Mouse (Mus musculus) hindbrain, postnatal 0 days (tissue): ENCODE data around the gene Zfp638. TPM values are rescaled to one million over a fixed set of nuclear protein-coding genes. Genes with fewer than 3 reads are reported as not detected.
A peak's percentile ranks its signal among the peaks of the same experiment; 100 is the strongest.

ENCODE experiments used
- ATAC-seq: fragments of 200-750 bp; cut with Nextera tagmentation; 2 replicates; pipeline ENCODE4 v1.8.0; 2017; ENCODE audit warnings: mild to moderate bottlenecking, moderate TSS enrichment, moderate library complexity
- DNase-seq: peaks from one replicate; pipeline ENCODE4 v3.0.0-alpha.2; 2015; ENCODE audit warnings: low spot score
- H3K27ac ChIP-seq: fragments of 300-500 bp; sonication (generic); 2 replicates; pipeline ENCODE4 v1.5.1; 2014; ENCODE audit warnings: mild to moderate bottlenecking
- H3K27me3 ChIP-seq: fragments of 300-500 bp; sonication (generic); 2 replicates; pipeline ENCODE4 v1.6.1; 2014; ENCODE audit warnings: low read length, mixed read lengths; ENCODE audit not compliant: insufficient read depth
- H3K36me3 ChIP-seq: fragments of 300-500 bp; sonication (generic); 2 replicates; pipeline ENCODE4 v1.6.1; 2014; ENCODE audit warnings: low read length, mixed read lengths; ENCODE audit not compliant: insufficient read depth
- H3K4me1 ChIP-seq: fragments of 300-500 bp; sonication (generic); 2 replicates; pipeline ENCODE4 v1.6.1; 2014; ENCODE audit warnings: antibody characterized with exemption, low read length, mixed read lengths; ENCODE audit not compliant: insufficient read depth
- H3K4me2 ChIP-seq: fragments of 300-500 bp; sonication (generic); 2 replicates; pipeline ENCODE4 v1.6.1; 2014; ENCODE audit warnings: low read depth, mild to moderate bottlenecking, low read length, moderate library complexity, mixed read lengths
- H3K4me3 ChIP-seq: fragments of 300-500 bp; sonication (generic); 2 replicates; pipeline ENCODE4 v1.5.1; 2014; ENCODE audit warnings: low read length
- H3K9ac ChIP-seq: fragments of 300-500 bp; sonication (generic); replicated peaks from 2 replicates; pipeline ENCODE4 v1.6.1; 2014; ENCODE audit warnings: mild to moderate bottlenecking, low read length, moderate library complexity, mixed read lengths
- H3K9me3 ChIP-seq: fragments of 300-500 bp; sonication (generic); 2 replicates; pipeline ENCODE4 v1.6.1; 2016; ENCODE audit warnings: low read length, mixed read lengths
- CTCF ChIP-seq: IDR thresholded peaks from 2 replicates; pipeline ENCODE4 v1.5.1; 2016; ENCODE audit warnings: antibody characterized with exemption, control low read depth, low read depth
- WGBS: fragments of 180-500 bp; shearing (Covaris S2); extraction: QIAGEN DNeasy Blood & Tissue Kit; methylation state at CpG from one replicate; pipeline ENCODE4 v1.1.7; 2014; 5-methylcytosine and 5-hydroxymethylcytosine counted together
- polyA plus RNA-seq: library from polyadenylated mRNA; unstranded; fragments of >200 nt; fragmentation: Nextera tagmentation; extraction: Ambion mirVana; gene quantifications from 2 replicates; pipeline ENCODE4 v1.2.1, GENCODE M21; 2015
- total RNA-seq: library from RNA; depleted of rRNA; stranded (reverse); fragments of >200 nt; gene quantifications from 2 replicates; pipeline ENCODE4 v1.2.3, GENCODE M21; 2014

Zfp638 gene
- total and polyA plus RNA-seq, 2 experiments from 2014 or later = 55.2 to 91.2 TPM

GRCm38 (mm10) chr6:83939492-83939891 lies 72.6 kb downstream of the Zfp638 start:
- Histone ChIP-seq H3K27me3 (no peaks in the 10 kb centered on the region), H3K9ac (no peak overlapping the region), H3K36me3 (peaks cover 7% of the 10 kb centered on the region; the same call in 1 of the 2 replicates), H3K9me3 (no peaks in the 10 kb centered on the region), H3K4me1 (no peaks in the 10 kb centered on the region), H3K4me2 (no peak overlapping the region), H3K27ac (no peak overlapping the region), H3K4me3 (no peak overlapping the region)
- DNase-seq (no peak), ATAC-seq (no peak)
- no peak for TF ChIP-seq CTCF
- 96% methylated on average over 2 of the region's 2 CpGs for WGBS

GRCm38 (mm10) chr6:83942806-83943205 lies 75.9 kb downstream of the Zfp638 start:
- Histone ChIP-seq H3K27me3 (no peaks in the 10 kb centered on the region), H3K9me3 (no peaks in the 10 kb centered on the region), H3K9ac (no peak overlapping the region), H3K27ac (no peak overlapping the region), H3K4me1 (no peaks in the 10 kb centered on the region), H3K4me3 (no peak overlapping the region), H3K4me2 (no peak overlapping the region), H3K36me3 (peaks cover 11% of the 10 kb centered on the region; the same call in 1 of the 2 replicates)
- DNase-seq (no peak), ATAC-seq (no peak)
- WGBS = 95% methylated on average over 13 of the region's 13 CpGs
- no peak for TF ChIP-seq CTCF

- Histone ChIP-seq H3K27me3 (no peaks in the 10 kb centered on the region), H3K27ac (no peak overlapping the region), H3K9ac (no peak overlapping the region), H3K4me1 (no peaks in the 10 kb centered on the region), H3K9me3 (no peaks in the 10 kb centered on the region), H3K36me3 (peaks cover 9% of the 10 kb centered on the region; the same call in 1 of the 2 replicates), H3K4me3 (no peak overlapping the region), H3K4me2 (no peak overlapping the region)
- DNase-seq (no peak), ATAC-seq (no peak)
- no peak for TF ChIP-seq CTCF
Observed at GRCm38 (mm10) chr6:83953603-83954002, 86.7 kb downstream of the Zfp638 start.

GRCm38 (mm10) chr6:83987642-83988041 lies 120.7 kb downstream of the Zfp638 start:
- peaks cover 35% of the 10 kb centered on the region for H3K36me3 ChIP-seq
- no peaks in the 10 kb centered on the region for H3K27me3 ChIP-seq
- TF ChIP-seq CTCF = no peak
- H3K9ac ChIP-seq = no peak overlapping the region
- ATAC-seq (no peak), DNase-seq (no peak)
- H3K4me2 ChIP-seq = no peak overlapping the region
- WGBS = 95% methylated on average over 5 of the region's 5 CpGs
- H3K4me1 ChIP-seq = no peaks in the 10 kb centered on the region
- H3K9me3 ChIP-seq = no peaks in the 10 kb centered on the region
- no peak overlapping the region for H3K4me3 ChIP-seq
- no peak overlapping the region for H3K27ac ChIP-seq

GRCm38 (mm10) chr6:84002716-84003115 lies 135.8 kb downstream of the Zfp638 start:
- Histone ChIP-seq H3K9ac (no peak overlapping the region), H3K4me2 (no peak overlapping the region), H3K27ac (no peak overlapping the region), H3K36me3 (peaks cover 4% of the 10 kb centered on the region; the same call in 1 of the 2 replicates), H3K27me3 (no peaks in the 10 kb centered on the region), H3K4me1 (no peaks in the 10 kb centered on the region), H3K4me3 (no peak overlapping the region), H3K9me3 (no peaks in the 10 kb centered on the region)
- TF ChIP-seq CTCF = no peak
- WGBS = 64% methylated on average over 1 of the region's 1 CpGs
- DNase-seq (no peak), ATAC-seq (no peak)

- Histone ChIP-seq H3K36me3 (no peaks in the 10 kb centered on the region), H3K27me3 (no peaks in the 10 kb centered on the region), H3K4me2 (no peak overlapping the region), H3K4me3 (no peak overlapping the region), H3K9ac (no peak overlapping the region), H3K9me3 (no peaks in the 10 kb centered on the region), H3K4me1 (peaks cover 10% of the 10 kb centered on the region; the same call in 1 of the 2 replicates), H3K27ac (no peak overlapping the region)
- WGBS = 90% methylated on average over 4 of the region's 4 CpGs
- TF ChIP-seq CTCF = no peak
- ATAC-seq (no peak), DNase-seq (no peak)
Observed at GRCm38 (mm10) chr6:84004295-84004694, 137.4 kb downstream of the Zfp638 start.

- Histone ChIP-seq H3K36me3 (no peaks in the 10 kb centered on the region), H3K27ac (no peak within 1 kb of the TSS), H3K4me2 (peak within 1 kb of the TSS; percentile 87), H3K4me3 (peak within 1 kb of the TSS; percentile 38), H3K27me3 (no peaks in the 10 kb centered on the region), H3K4me1 (peaks cover 17% of the 10 kb centered on the region), H3K9me3 (no peaks in the 10 kb centered on the region), H3K9ac (peak within 1 kb of the TSS; percentile 22; the same call in 1 of the 2 replicates)
- TF ChIP-seq CTCF = peak; percentile 50
- under 1% methylated on average over 41 of the region's 41 CpGs for WGBS
- ATAC-seq (peak; percentile 71), DNase-seq (peak; percentile 50)
Observed at GRCm38 (mm10) chr6:84008363-84009171, 141.7 kb downstream of the Zfp638 start, which contains the start of gene Dysf. TSS of gene Dysf (plus strand) at chr6:84008590.
